Mouse (Mus musculus): ENCODE measurements at regions not wholly inside any gene's neighbourhood (a gene's known extent, or its start where the extent isn't known, plus 50 kb on each side); places are given as distances from the start of the nearest gene placed in this dataset.

DNA sequence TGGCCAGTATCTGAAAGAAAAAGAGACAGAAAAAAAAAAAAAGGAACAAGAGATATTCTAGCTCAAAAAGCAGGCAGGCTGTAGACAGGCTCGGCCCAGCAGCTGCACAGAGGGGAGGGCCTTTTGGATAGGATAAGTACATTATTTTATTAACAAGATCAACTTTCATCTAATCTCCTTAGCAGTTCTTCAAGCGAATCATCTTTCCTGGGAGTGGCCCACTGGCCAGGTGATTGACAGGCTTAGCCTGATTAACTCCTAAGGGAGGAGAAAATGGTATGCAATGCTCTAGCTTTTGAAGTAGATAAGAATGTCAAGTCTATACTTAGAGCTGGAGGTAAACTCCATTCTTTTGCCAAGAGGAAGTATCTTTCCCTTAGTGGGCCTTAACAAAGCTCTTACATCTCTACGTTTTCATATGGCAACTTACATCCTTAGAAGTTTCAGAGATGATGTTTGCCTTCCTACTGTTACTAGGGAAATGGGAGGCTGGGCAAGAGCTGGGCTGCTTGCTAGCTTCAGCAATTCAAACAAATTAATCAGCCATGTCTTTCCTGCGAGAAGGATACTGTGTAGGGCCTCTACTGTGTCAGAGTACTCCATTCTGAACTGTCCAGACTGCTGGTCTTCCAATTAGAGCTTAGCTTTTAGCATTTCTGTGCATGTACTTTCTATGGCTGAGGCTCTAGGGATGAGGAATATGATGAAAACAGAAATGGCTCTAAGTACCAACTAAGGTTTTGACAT is 92.2 kb upstream of the Usp38 start:
- TF ChIP-seq FLI1 (IDR thresholded peaks at IDR 0.05; ENCODE audit: low read length): no peak
- no peak for TF ChIP-seq GATA1 (IDR thresholded peaks at IDR 0.05; ENCODE audit: borderline replicate concordance, low read length)

Measured in megakaryocyte, embryonic 14.5 days (primary cell).